Mouse (Mus musculus) layer of hippocampus, postnatal 14 days (tissue): Measurements from ENCODE around the gene Rtn4. TPM values are rescaled to one million over a fixed set of nuclear protein-coding genes. Genes with fewer than 3 reads are reported as not detected.

Experiments used
- DNase-seq, 2 experiments: peaks; one replicate each; pipeline ENCODE4 v3.0.0; 2021 to 2022; ENCODE audit warnings: low spot score in 2 of 2, mixed read lengths in 1 of 2
- total RNA-seq, 2 experiments: library from RNA; stranded (reverse); gene quantifications; 2 replicates each; pipeline ENCODE4 v1.2.3; 2021

The Rtn4 gene
- total RNA-seq, 2 experiments from 2014 or later, result 489 to 496 TPM

DNA sequence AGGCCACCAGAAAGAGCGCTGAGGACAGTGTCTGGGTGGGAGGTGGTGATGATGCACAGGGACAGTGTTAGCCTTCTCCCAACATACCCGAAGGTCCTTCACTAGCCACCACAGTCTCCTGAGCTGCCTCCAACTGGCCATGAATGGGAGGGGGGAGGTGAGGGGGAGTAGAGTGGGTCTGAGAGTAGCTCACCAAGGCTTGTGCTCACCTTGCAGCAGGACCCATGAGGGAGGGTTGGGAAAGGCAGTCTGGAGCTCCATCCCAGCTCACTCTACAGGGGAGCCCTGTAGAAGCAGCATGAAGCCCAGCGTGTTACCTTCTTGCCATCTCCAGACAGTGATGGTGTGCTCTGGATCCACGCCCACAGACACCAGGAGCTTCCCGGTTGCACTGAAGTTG lies 65.9 kb downstream of the Rtn4 start:
- DNase-seq, result no peak

- no peak for DNase-seq
Observed at GRCm38 (mm10) chr11:29761387-29761786, 68.6 kb downstream of the Rtn4 start.

DNA sequence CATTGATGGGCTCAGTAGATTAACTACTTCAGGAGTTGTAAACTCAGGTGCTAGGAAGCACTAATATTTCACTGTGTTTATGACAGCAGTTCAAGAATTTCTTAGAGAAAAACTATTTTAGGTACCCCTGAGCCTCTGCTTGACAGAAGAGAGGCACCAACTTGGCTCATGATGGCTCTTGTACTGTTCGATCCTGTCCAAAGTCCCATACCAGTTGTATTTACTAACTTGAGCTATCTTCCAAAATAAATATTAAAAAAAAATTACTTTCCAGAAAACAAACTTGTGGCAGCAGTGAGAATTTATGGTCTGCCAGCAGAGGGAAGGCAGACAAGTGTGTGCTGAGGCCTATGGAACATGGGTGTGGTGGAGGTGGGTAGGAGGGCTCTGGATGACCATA lies 70.0 kb downstream of the Rtn4 start:
- no peak for DNase-seq

DNA sequence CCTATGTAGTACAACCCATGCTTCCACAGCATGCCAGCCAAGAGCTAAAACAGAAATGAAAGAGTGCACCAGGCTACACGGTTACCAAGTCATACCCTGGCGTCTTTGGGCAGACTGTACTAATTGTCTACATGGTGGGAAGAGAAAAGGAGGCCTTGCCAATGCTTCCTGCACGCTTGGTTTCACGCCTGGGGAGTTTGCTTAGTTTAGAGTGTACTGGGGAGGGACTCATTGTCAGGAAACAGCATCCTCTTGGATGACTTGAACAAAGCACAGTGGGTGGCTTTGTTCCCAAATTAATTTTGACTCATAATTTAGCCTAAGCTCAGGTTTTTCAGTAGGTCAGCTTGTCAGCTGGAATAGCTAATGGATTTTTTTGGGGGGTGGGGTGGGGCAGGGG lies 72.3 kb downstream of the Rtn4 start:
- no peak for DNase-seq

DNA sequence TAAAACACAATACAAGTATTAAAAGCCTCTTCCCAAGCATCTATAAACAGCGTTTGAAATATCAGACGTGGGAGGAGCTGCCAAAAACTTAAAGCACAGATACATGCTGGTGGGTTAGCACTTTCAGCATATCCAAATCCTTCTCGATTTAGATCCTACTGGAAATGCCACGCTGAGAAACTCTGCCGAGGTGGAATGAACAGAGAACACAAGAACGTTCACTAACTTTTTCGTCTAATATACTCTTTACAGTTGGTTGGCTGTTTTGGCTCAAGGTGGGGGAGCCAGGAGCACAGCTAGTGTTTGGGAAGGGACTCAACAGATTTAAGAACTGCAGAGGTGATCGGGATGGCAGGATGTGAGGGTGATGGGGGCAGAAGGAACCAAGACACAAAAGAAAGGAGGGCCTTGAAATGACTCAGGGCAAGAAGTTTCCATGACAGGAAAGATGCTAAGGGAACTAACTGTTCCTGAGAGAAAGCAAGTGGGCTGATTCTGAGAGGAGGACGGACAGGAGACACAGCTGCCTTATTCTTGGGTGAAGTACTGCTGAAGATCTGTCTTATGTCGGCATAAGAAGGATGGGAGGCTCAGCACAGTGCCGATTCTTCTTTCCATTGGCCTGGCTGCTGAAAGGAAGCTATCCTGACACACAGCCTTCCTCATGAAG lies 73.7 kb downstream of the Rtn4 start:
- DNase-seq, result no peak

- DNase-seq, result no peak
Observed at GRCm38 (mm10) chr11:29768523-29768922, 75.8 kb downstream of the Rtn4 start.

DNA sequence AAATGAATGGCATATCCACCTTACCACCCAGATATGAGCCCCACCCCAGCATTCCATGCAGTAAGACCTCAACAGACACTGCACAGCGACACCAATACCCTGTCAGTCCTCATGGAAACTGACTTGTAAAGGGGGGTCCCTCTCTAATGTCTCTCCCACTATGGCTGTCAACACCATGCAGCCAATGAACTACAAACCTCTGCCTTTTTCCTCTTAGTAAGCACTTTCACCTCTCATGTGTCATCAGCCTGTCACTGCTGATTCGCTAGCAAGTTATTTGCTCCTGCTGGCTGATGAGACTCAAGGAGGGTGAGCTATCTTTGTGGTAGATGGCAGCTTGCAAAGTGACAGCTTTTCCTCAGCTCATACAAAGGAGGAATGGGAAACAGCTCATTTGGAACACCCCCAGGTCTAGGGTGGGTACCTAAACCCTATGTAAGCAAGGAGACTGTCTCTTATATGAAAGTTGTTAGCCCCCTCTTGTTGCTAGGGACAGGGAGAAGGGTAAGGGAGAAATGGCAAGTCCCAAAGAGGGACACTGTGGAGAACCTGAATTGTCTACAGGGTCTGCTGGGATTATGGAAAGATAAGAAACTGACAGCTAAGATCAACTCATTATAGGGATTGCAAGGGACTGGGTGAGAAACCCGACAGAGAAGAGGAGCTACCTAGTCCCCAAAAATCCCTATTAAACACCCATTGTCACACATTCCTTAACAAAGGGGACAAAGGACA lies 78.1 kb downstream of the Rtn4 start:
- no peak for DNase-seq

- no peak for DNase-seq
Observed at GRCm38 (mm10) chr11:29772279-29772678, 79.5 kb downstream of the Rtn4 start.

GRCm38 (mm10) chr11:29774296-29774695 lies 81.5 kb downstream of the Rtn4 start:
- peak in 1 of 2 experiments; percentile 61 for DNase-seq

GRCm38 (mm10) chr11:29774760-29775159 lies 82.0 kb downstream of the Rtn4 start:
- DNase-seq, result no peak

DNA sequence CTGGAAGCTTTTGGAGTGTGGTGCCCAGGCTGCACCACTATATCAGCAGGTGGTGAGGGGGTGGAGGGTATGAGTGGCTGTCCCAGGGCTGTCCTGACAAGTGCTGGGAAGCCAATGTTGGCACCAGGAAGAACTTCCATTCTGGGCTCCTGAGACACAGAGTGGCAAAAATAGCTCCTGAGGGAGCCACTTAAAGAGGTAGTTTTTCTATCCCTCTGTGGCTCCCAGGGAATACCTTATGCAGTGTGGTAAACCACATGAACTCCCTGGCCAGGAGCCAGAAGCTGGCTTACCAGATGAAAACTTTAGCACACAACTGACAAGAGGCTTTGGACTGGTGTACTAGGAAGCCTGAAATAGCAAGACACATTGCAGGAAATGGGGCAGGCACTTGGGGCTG lies 85.2 kb downstream of the Rtn4 start:
- DNase-seq, result peak; percentile 31 to 46

- no peak for DNase-seq
Observed at GRCm38 (mm10) chr11:29778936-29779335, 86.2 kb downstream of the Rtn4 start.

- DNase-seq, result no peak
Observed at GRCm38 (mm10) chr11:29779409-29780026, 86.8 kb downstream of the Rtn4 start.

- no peak for DNase-seq
Observed at GRCm38 (mm10) chr11:29786583-29787219, 94.0 kb downstream of the Rtn4 start.

DNA sequence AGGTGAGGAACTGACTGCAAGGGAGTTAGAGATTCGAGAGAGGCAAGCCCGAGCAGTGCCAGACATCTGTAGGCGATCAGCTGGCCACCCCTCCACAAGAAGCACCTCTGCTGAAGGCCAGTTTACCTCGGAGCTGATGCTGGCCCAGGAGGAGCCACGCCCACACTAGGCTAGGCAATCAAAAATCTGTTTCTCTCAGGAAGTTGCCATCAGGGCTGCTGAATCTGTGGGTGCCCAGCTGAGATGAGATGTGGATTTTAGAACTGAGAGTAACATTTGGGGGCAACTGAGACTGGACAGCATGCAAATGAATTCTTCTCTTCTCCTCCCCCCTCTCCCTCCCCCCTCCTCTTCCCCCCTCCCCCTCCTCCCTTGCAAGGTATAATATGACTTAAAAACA lies 94.7 kb downstream of the Rtn4 start:
- DNase-seq, result no peak

- DNase-seq, result no peak
Observed at GRCm38 (mm10) chr11:29788499-29788898, 95.8 kb downstream of the Rtn4 start.

- DNase-seq, result peak; percentile 82 to 92
Observed at GRCm38 (mm10) chr11:29788921-29789638, 96.3 kb downstream of the Rtn4 start.

DNA sequence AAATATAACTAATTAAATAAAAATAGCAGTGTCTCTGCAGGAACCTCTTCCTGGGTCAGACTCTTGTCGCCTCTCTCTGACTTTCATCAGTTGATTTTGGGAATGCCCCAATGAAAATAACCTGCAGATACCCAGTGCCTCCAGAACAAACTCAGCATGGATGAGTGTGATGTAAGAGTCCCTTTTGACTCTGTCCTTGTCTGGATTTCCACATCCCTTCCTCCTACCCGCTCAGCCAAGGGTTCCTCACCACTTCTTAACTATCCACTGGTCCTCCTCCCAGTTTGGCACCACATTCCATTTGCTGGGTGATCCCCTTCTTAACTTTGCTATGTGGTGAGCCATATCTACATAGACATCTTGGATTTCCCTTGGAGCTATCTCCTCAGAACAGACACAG lies 98.0 kb downstream of the Rtn4 start:
- no peak for DNase-seq
